Mouse (Mus musculus) spleen, adult 10 weeks (tissue): ENCODE results near the gene Notum. TPM values are rescaled to one million over a fixed set of nuclear protein-coding genes. Genes with fewer than 3 reads are reported as not detected.

ENCODE experiments used
- polyA plus RNA-seq: library from polyadenylated mRNA; stranded (reverse); fragments of 350-450 nt; fragmentation: Illumina TruSeq; extraction: RNeasy Lipid Tissue Mini Kit (QIAGEN cat#74804); gene quantifications from one replicate; pipeline ENCODE4 v1.2.3, GENCODE M21; 2015; ENCODE audit warnings: low replicate concordance; ENCODE audit not compliant: insufficient read depth

Gene Notum
- polyA plus RNA-seq = not detected

GRCm38 (mm10) chr11:120661076-120661460 lies at the start of gene Notum:
TSS of gene Notum (minus strand) at chr11:120661175.

DNA sequence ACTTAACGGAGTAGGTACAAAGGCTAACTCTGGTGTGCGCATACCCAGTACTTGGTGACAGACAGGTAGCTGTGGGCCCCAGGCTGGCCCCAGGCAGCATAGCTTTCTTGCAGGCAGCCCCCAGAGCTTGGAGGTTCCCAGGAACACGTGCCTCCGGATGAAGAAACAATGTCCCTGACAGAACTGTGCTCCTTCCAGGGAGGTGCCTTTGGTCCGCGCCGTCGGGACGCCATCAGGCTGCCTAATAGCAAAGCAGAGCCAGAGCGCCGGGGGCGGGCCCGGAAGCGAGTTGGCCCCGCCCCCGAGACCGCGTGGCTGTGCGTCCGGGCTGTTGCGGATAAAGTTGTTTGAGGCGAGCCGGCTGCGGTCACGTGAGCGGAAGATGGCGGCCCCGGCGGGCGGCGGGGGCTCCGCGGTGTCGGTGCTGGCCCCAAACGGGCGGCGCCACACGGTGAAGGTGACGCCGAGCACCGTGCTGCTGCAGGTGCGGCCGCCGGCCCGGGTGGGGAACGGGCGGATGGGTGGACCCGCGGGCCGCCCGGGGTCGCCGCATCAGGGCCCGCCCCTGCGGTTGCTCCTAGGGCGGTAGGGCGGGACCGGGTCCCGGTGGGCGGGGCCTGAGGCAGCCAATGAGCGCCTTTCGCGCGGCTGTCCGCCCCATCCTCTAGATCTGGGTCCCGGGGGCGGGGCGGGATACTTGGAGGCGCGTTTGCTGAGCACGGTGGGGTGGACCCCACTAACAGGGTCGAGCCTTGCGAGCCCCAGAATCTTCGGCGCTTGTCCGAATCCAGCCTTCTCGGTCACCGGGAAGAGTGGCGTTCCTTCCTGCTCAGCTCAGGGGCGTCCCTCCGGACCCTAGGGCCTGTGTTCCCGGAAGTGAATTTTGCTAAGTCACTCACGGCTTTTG lies 12.0 kb upstream of the Notum start, which contains the start of gene Aspscr1:
Gene Aspscr1 (plus strand): TSS at position 287 of the 907 bp plus-strand sequence.

GRCm38 (mm10) chr11:120648001-120648476 lies 12.9 kb downstream of the Notum start, which contains the start of gene Myadml2:
TSS of gene Myadml2 (minus strand) at chr11:120648158.

GRCm38 (mm10) chr11:120643601-120643987 lies 17.4 kb downstream of the Notum start, which contains the start of gene Pycr1:
TSS of gene Pycr1 (minus strand) at chr11:120643769.

GRCm38 (mm10) chr11:120633520-120634343 lies 27.2 kb downstream of the Notum start, which contains the start of gene Mafg:
TSS of gene Mafg (minus strand) at chr11:120633600.

GRCm38 (mm10) chr11:120625152-120625775 lies 35.7 kb downstream of the Notum start, which contains the start of gene Sirt7:
TSS of gene Sirt7 (minus strand) at chr11:120625240.

DNA sequence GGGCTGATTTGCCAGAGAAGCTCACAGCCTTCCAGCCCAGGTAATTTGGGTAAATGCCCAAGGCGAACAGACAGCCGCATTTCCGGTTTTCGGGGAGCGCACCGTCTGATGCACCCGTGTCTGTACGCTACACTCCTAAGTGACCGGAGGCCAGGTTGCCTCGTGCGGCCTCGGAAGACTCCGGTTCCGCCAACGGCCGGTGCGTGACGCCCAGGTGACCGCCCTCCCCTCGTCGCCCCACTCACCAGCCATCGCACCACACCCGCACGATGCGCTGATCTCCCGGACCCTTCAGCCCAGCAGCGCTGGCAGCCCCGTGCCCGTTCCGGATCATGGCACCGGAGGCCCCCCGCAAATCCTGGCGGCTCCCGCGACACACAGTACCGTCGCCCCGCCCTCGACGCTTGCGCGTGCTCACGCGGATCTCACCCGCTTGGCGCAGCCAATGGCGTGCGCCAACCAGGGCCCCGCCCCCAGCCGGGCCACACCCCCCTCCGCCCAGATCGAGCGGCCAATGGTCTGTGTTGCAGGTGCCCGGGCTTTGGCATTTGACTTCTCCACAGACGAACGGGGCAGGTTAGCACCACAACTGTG lies 43.4 kb downstream of the Notum start, which contains the start of gene Pcyt2:
Gene Pcyt2 (minus strand): TSS at position 418 of the 594 bp plus-strand sequence.

DNA sequence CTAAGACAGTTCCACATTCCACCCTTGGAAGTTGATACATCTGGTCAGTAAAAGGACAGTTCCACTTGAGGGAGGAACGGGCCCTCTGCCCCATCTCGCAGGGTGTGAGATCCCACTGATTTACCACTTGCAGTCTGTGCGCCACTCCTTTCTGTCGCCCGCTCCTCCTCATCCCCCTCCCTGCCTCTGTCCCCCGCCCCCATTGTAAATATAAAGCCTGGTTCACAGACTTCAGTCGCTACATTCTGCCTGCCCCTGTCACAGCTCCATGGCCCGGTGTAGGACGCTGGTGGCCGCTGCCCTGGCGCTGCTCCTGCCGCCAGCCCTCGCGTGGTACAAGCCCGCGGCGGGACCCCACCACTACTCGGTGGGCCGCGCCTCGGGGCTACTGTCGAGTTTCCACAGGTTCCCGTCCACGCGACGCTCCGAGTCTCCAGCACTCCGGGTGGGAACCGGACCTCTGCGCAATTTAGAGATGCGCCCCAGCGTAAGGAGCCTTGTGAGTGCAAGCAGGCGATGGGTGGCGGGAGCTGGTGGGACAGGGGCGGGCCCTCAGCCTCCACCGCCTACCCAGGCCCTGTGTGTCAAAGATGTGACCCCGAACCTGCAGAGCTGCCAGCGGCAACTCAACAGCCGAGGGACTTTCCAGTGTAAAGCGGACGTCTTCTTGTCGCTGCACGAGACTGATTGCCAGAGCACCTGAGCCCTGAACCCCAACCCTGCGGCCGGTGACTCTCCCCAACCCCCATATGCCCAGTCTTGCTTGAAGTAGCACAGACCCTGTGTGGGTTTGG lies 52.5 kb downstream of the Notum start, which contains the start of gene Npb:
Gene Npb (plus strand): TSS at position 237 of the 794 bp plus-strand sequence.

Other genes with a start within 250 kb of the Notum start
- 36.3 TPM for gene Nploc4, start 223.5 kb downstream of the Notum start, polyA plus RNA-seq
- 2.7 TPM for gene Tspan10, start 218.5 kb downstream of the Notum start, polyA plus RNA-seq
- 0.39 TPM for gene Pde6g, start 207.7 kb downstream of the Notum start, polyA plus RNA-seq
- gene Oxld1, start 203.1 kb downstream of the Notum start, polyA plus RNA-seq = 4.1 TPM
- gene Ccdc137, start 203.1 kb downstream of the Notum start, polyA plus RNA-seq = 39.8 TPM
- gene Arl16, start 193.6 kb downstream of the Notum start, polyA plus RNA-seq = 23.9 TPM
- gene Mrpl12, start 176.6 kb downstream of the Notum start, polyA plus RNA-seq = 16.3 TPM
- 4.4 TPM for gene Slc25a10, start 169.3 kb downstream of the Notum start, polyA plus RNA-seq
- not detected for gene Gcgr, start 130.5 kb downstream of the Notum start, polyA plus RNA-seq
- gene Mcrip1, start 111.4 kb downstream of the Notum start, polyA plus RNA-seq = 25.6 TPM
- gene Ppp1r27, start 110.0 kb downstream of the Notum start, polyA plus RNA-seq = not detected
- gene P4hb, start 87.9 kb downstream of the Notum start, polyA plus RNA-seq = 169 TPM
- 169 TPM for gene Arhgdia, start 79.6 kb downstream of the Notum start, polyA plus RNA-seq
- gene Alyref, start 62.8 kb downstream of the Notum start, polyA plus RNA-seq = 65.0 TPM
- gene Anapc11, start 62.8 kb downstream of the Notum start, polyA plus RNA-seq = 30.2 TPM
- gene Npb, start 52.7 kb downstream of the Notum start, polyA plus RNA-seq = not detected
- gene Pcyt2, start 43.2 kb downstream of the Notum start, polyA plus RNA-seq = 42.1 TPM
- 70.1 TPM for gene Sirt7, start 35.9 kb downstream of the Notum start, polyA plus RNA-seq
- 22.5 TPM for gene Mafg, start 27.6 kb downstream of the Notum start, polyA plus RNA-seq
- gene Pycr1, start 17.4 kb downstream of the Notum start, polyA plus RNA-seq = 1.8 TPM
- 0.73 TPM for gene Myadml2, start 13.0 kb downstream of the Notum start, polyA plus RNA-seq
- 22.3 TPM for gene Aspscr1, start 11.8 kb upstream of the Notum start, polyA plus RNA-seq
- 28.0 TPM for gene Cenpx, start 52.6 kb upstream of the Notum start, polyA plus RNA-seq
- gene Lrrc45, start 52.8 kb upstream of the Notum start, polyA plus RNA-seq = 10.3 TPM
- 1.2 TPM for gene Rac3, start 60.3 kb upstream of the Notum start, polyA plus RNA-seq
- gene Dcxr, start 66.1 kb upstream of the Notum start, polyA plus RNA-seq = 7.8 TPM
- gene Cbr2, start 70.9 kb upstream of the Notum start, polyA plus RNA-seq = 1.7 TPM
- 0.40 TPM for gene Hmga1b, start 101.6 kb upstream of the Notum start, polyA plus RNA-seq
- gene Rfng, start 123.0 kb upstream of the Notum start, polyA plus RNA-seq = 9.5 TPM
- gene Gps1, start 123.1 kb upstream of the Notum start, polyA plus RNA-seq = 50.2 TPM
- 29.3 TPM for gene Dus1l, start 135.2 kb upstream of the Notum start, polyA plus RNA-seq
- gene Fasn, start 163.4 kb upstream of the Notum start, polyA plus RNA-seq = 6.7 TPM